Mouse (Mus musculus) heart, adult 2 months (tissue): ENCODE measurements around the gene Ifi44. TPM values are rescaled to one million over a fixed set of nuclear protein-coding genes. Genes with fewer than 3 reads are reported as not detected.

Experiments
- DNase-seq, 2 experiments: peaks; one replicate each; pipeline ENCODE4 v3.0.0; 2021
- H3K27ac ChIP-seq: fragments of 200-600 bp; 2 replicates; pipeline ENCODE4 v1.8.1; 2022
- H3K27me3 ChIP-seq: fragments of 200-500 bp; 2 replicates; pipeline ENCODE4 v1.6.1; 2012; ENCODE audit warnings: mild to moderate bottlenecking, low read length, inconsistent platforms, mixed read lengths; ENCODE audit not compliant: control insufficient read depth, insufficient read depth
- H3K36me3 ChIP-seq: fragments of 200-500 bp; 2 replicates; pipeline ENCODE4 v1.6.1; 2012; ENCODE audit warnings: low read length, inconsistent platforms; ENCODE audit not compliant: control insufficient read depth, insufficient read depth
- H3K4me1 ChIP-seq: fragments of 200-500 bp; 2 replicates; pipeline ENCODE4 v1.6.1; 2011; ENCODE audit warnings: low read length; ENCODE audit not compliant: control insufficient read depth, insufficient read depth
- H3K4me3 ChIP-seq: fragments of 200-600 bp; 2 replicates; pipeline ENCODE4 v1.8.1; 2022
- H3K79me2 ChIP-seq: fragments of 200-500 bp; replicated peaks from 2 replicates; pipeline ENCODE4 v1.6.1; 2012; ENCODE audit warnings: mild to moderate bottlenecking, inconsistent platforms, low read length, moderate library complexity, mixed read lengths; ENCODE audit not compliant: control insufficient read depth, insufficient read depth
- H3K9ac ChIP-seq: fragments of 200-500 bp; 2 replicates; pipeline ENCODE4 v1.6.1; 2012; ENCODE audit warnings: low read depth, mild to moderate bottlenecking, control low read depth, inconsistent platforms, low read length, mixed read lengths
- CTCF ChIP-seq: fragments of 200-600 bp; IDR thresholded peaks from 2 replicates; pipeline ENCODE4 v1.8.1; 2022; ENCODE audit warnings: antibody characterized with exemption, mild to moderate bottlenecking, moderate library complexity
- EP300 ChIP-seq: fragments of 200-500 bp; IDR thresholded peaks from 2 replicates; pipeline ENCODE4 v1.6.1; 2011; ENCODE audit warnings: low read depth, low read length, control low read depth; ENCODE audit not compliant: insufficient read depth
- POLR2A ChIP-seq: fragments of 200-500 bp; IDR thresholded peaks from 2 replicates; pipeline ENCODE4 v1.6.1; 2011; ENCODE audit warnings: mild to moderate bottlenecking, low read depth, low read length, control low read depth; ENCODE audit not compliant: insufficient read depth
- WGBS: fragments of 180-500 bp; shearing (Covaris S2); methylation state at CpG from one replicate; pipeline ENCODE4 v1.1.7; 2018; 5-methylcytosine and 5-hydroxymethylcytosine counted together
- intact Hi-C: fragments of 180-260 bp; cut with DNase I; formaldehyde crosslinking; loops from one replicate; pipeline ENCODE4 v1.15.1; 2025
- polyA plus RNA-seq: library from polyadenylated mRNA; depleted of rRNA; stranded (reverse); fragments of >200 nt; gene quantifications from 2 replicates; pipeline ENCODE4 v1.2.3, GENCODE M21; 2012; rRNA removed
- total RNA-seq, 2 experiments: library from RNA; stranded (reverse); gene quantifications; 2 replicates each; pipeline ENCODE4 v1.2.3; 2021

Gene Ifi44
- total and polyA plus RNA-seq, 3 experiments, result 0.81 to 2.6 (median 0.82) TPM

GRCm38 (mm10) chr3:151716246-151716645 is 33.5 kb downstream of the Ifi44 start:
- no peak overlapping the region for H3K27ac ChIP-seq
- no peak overlapping the region for H3K4me3 ChIP-seq
- H3K9ac ChIP-seq, result no peak overlapping the region
- intact Hi-C loops, result loop anchor here (1.0 to 2.0 kb wide), 2 partner anchors 55 to 373 kb away; no protein-coding TSS in a partner anchor
- WGBS, result 19% methylated on average over 1 of the region's 1 CpGs
- H3K4me1 ChIP-seq, result no peaks in the 10 kb centered on the region
- no peaks in the 10 kb centered on the region for H3K79me2 ChIP-seq
- no peak for TF ChIP-seq EP300
- peak; percentile 84 for TF ChIP-seq CTCF
- H3K36me3 ChIP-seq, result no peaks in the 10 kb centered on the region
- no peak for DNase-seq
- no peaks in the 10 kb centered on the region for H3K27me3 ChIP-seq

- no peak for DNase-seq
- H3K4me1 ChIP-seq, result no peaks in the 10 kb centered on the region
- H3K27me3 ChIP-seq, result no peaks in the 10 kb centered on the region
- no peak overlapping the region for H3K9ac ChIP-seq
- no peaks in the 10 kb centered on the region for H3K79me2 ChIP-seq
- WGBS, result 57% methylated on average over 4 of the region's 4 CpGs
- intact Hi-C loops, result no loop called here
- TF ChIP-seq CTCF, result no peak
- no peak for TF ChIP-seq POLR2A
- TF ChIP-seq EP300, result no peak
- no peaks in the 10 kb centered on the region for H3K36me3 ChIP-seq
- no peak overlapping the region for H3K4me3 ChIP-seq
- H3K27ac ChIP-seq, result no peak overlapping the region
Measured at GRCm38 (mm10) chr3:151707335-151707734, 42.4 kb downstream of the Ifi44 start.

Other genes with a start within 250 kb of the Ifi44 start
- gene Ifi44l, start 12.9 kb upstream of the Ifi44 start, total RNA-seq, result not detected
- gene Ifi44l, start 12.9 kb upstream of the Ifi44 start, polyA plus RNA-seq, result not detected in 2 replicates
- 1 to 10 TPM; 3.3 to 3.4 TPM for gene Ptgfr, start 87.7 kb upstream of the Ifi44 start, total RNA-seq
- 7.8 and 17.4 TPM in 2 replicates for gene Ptgfr, start 87.7 kb upstream of the Ifi44 start, polyA plus RNA-seq